Mouse (Mus musculus) T-helper 1 cell (primary cell): ENCODE results near the gene Tifa.

Experiments used
- in situ Hi-C: fragments of 300-600 bp; cut with MboI, MseI; formaldehyde crosslinking; loops from one replicate; pipeline ENCODE4 v1.15.1; 2025; ENCODE audit warnings: high pct_unique_total_duplicates

Tifa gene

DNA sequence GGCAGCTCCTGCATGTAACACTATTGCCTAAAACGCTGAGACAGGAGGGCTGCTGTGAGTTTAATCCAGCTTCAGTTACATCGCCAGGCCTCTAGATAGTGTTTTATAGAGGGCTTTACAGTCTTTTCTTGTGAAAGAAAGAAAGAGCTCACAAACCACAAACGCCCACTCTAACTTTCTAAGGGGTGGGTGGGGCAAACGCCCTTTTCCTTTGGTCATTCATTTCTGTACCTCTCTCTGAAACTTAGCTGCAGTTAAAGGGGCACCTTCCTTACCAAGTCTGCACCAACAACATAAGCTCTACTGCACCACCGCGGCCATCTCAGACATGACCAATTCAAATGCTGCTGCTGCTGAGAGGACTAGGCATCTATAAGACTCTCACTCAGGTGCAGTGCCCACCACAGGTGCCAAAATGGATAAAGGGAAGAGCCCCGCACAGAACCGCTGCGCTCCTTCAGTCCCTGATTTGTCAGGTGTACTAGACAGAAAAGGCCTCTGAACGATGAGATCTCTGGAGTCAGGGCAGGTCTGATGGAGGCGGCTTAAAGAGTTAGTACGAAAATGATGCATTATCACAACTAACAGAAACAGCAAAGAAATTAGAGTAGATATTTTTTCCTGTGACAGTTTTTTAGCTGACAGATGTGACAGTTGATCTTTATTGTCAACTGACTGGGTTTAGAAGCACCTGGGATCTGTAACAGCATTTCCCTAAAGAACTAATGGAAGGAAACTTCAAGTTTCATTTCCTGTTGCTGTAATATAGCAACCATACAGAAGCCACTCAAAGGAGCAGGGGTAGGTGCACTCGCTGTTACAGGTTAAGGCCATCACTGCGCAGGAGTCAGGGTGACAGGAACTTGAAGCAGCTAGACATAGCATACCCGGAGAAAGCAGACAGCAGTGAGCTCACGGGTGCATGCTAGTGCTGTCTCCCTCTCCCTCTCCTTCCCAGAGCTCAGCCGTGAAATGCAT, 34.6 kb downstream of the Tifa start:
- in situ Hi-C loops = no loop called here

DNA sequence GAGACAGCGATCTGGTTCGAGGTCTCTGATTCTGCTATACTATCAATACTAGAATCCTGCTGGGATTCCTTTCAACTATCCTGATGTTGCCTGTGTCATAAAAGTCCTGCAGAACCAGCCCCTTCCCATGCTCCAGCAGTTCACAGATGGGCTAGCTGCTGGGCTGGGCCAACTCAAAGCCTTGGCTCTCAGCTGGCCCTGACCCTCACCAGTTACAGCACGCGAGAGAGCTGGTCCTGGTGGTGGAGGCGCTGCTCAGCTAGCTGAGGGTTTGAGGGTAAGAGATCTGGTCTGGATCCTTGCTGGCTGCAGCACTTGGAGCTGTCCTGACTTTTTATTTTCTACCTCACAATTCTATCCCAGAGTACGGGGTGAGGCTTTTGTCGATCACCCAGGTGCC, 36.9 kb downstream of the Tifa start:
- in situ Hi-C loops = no loop called here

DNA sequence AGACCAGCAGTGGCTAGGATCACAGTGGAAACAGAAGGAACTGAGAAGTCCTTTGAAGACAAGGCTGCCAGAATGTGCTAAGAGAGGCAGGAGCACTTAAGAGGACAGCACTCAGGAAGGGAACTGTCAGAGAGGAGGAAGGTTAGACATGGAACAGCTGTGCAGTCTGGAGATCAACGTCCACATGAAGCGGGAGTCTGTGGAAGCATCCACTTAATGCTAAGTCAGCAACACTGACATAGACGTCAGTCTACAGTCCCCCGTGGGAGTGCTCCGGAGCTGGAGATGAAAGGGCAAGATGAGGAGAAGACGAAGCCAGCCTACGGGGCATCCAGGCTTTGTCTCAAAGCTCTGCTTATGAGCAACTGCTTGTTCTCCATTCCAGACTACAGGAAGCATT, 37.5 kb downstream of the Tifa start:
- in situ Hi-C loops = no loop called here

DNA sequence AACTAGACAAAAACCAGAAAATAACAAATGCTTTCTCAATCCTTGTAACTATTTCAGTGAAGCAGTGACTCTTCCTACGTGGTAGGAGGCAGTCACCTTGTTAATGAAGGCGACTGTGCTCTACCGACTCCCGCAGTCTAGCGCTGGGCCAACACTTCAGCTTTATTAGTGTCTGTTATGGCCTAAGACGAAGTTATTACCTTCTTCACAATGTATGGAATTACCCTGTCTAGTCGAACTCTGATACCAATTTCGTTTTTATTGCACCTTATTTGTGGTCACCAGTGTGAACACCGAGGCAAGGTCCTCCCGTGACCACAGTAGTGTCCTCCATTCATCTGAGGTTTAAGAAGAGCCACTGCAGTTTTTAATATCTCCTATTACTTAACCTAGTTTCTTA, 40.6 kb downstream of the Tifa start:
- in situ Hi-C loops = no loop called here

GRCm38 (mm10) chr3:127831079-127831478, 41.5 kb downstream of the Tifa start:
- in situ Hi-C loops = no loop called here

DNA sequence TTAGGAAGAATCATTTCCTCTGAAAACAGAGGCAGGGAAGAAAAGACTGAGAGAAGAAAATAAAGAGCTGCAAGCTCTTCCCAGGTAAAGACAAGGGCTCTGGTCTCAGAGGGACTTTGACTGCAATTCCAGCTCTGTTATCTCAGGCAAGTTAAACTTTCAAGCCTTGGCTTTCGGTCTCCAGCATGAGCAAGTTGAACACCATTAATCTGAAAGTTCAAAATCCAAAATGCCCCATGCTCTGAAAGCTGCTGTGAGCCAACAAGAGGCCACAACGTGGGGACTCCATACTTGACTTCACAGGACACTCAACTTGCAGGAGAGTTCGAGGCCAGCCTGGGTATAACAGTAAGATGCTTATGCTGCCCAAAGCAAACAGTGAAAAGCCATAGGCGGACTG, 44.4 kb downstream of the Tifa start:
- in situ Hi-C loops = no loop called here

- in situ Hi-C loops = loop anchor here (5.0 kb wide), 1 partner anchor 57 kb away; no protein-coding TSS in a partner anchor
These were observed 46.0 kb downstream of the Tifa start for GRCm38 (mm10) chr3:127835594-127835993.

DNA sequence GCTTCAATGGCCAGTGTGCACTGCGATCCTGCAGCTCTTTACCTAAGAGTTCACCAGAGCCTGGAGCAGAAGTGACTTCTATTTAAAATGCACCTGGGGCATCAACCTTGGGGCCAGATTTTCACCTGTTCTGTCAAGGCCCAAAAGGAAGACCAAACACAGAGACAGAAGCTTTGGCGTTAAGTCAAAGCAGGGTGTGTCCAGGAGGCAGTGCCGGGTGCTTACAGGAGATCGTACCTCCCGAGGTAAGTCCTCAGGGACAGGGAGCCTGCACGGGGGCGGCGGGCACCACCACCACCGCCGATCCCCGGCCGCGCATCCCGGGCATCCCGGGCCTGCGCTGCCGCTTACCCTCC, 47.2 kb downstream of the Tifa start:
- in situ Hi-C loops = loop anchor here (5.0 kb wide), 1 partner anchor 56 kb away; no protein-coding TSS in a partner anchor

DNA sequence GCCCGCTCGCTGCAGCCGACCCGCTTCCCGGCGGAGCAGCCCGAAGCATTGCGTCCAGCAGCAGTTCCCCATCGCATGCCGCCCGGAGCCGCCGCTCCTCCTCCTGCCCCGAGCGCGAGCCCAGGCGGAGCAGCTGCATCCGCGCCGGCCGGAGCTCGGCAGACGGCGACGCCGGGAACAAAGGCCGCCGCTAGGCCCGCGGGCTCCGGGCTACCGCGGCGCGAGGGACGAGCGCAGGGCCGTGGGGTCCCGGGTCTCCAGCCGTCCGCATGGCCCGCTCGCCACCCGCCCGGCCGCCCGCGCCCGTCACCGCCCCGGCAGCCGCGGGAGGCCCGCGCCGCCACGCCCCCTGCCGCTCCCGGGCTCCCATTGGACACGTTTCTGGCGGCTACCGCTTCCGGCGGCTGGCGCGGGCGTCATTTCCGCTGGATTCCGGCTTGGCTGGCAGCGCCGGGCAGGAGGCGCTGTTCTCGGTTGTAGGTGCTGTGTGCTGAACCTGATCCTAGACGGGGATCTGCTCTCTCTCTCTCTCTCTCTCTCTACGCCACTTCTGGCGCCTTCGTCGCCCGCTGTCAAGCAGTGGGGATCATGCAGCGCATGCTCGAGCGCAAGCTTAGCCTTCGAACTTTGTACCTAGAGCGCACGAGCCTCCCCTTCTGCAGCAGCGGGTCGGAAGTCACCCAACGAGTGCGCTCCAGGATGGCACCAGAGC, 47.7 kb downstream of the Tifa start, which contains the start of gene Ap1ar:
Ap1ar (minus strand) TSS at position 370 of the 712 bp plus-strand sequence.
- in situ Hi-C loops = loop anchor here (5.0 kb wide), 1 partner anchor 55 kb away; no protein-coding TSS in a partner anchor

- in situ Hi-C loops = loop anchor here (5.0 kb wide), 1 partner anchor 54 kb away; no protein-coding TSS in a partner anchor
These were observed 48.5 kb downstream of the Tifa start for GRCm38 (mm10) chr3:127837972-127838644.

- in situ Hi-C loops = no loop called here
These were observed 52.3 kb downstream of the Tifa start for GRCm38 (mm10) chr3:127841926-127842325.

- in situ Hi-C loops = no loop called here
These were observed 53.8 kb downstream of the Tifa start for GRCm38 (mm10) chr3:127843324-127843940.

DNA sequence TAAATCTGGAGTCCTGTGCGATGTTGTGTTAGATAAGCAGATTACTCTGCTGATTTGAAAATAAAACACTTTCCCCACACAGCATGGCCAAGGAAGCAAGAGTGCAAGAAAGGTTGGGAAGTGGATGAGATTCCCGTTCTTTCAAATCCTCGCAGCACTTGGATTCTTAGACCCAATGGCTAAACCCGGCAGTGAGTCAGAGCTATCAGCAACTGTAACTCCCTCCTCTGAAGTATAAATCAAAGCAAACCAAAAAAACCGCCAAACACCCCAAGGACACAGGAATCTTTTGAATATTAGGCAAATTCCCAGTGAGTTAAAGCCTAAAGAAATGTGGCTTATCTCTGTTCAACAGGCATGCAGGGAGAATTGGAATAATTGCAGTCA, 54.3 kb downstream of the Tifa start:
- in situ Hi-C loops = no loop called here

DNA sequence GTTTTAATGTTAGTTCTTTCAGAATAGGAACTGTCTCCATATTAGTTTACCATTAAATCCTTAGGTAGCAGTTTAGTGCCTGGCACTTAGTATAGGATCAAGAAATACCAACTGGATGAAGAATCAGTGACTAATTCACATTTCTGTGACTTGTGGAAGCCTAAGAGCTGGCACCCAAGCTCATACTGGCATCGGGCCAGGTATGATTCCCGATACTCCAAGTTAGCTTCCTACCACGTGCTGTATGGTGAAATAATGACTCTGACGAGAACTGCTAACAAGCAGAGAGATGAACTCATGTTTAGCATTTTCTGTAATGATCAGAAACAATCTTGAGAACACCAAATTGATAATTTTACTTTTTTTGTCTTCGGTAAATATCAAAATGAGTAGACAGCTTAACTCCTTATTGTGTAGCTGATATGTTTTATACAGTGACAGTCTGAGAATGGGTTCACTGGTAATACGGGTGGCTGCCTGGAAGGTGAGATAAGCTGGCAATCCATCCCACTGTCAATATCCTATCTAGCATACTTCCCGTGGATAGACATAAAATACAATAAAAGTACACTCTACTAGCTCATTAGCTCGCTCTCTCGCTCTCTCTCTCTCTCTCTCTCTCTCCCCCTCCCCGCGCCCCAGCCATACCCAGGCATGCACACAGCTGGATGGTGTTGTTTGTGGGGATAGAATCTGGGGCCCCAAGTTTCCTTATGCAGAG, 58.6 kb downstream of the Tifa start:
- in situ Hi-C loops = no loop called here

DNA sequence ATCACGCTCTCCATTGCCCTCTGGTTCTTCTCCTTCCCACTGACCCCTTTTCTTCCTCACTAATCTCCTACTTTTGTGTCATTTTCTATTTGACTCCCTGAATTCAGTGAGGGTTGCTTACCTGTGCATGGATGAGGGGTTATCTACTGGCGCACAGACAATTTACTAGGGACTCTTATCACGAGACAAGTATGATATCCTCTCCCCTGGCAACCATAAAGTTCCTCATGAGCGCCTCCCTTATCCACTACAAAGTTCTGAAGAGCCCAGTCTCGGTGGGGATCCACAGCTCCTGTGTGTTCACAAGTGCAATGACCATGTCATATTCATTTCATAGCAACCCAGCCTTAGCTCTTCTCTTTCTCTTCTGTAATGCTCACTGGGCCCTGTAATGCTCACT, 60.3 kb downstream of the Tifa start:
- in situ Hi-C loops = loop anchor here (5.0 kb wide), 1 partner anchor 97 kb away; no protein-coding TSS in a partner anchor

DNA sequence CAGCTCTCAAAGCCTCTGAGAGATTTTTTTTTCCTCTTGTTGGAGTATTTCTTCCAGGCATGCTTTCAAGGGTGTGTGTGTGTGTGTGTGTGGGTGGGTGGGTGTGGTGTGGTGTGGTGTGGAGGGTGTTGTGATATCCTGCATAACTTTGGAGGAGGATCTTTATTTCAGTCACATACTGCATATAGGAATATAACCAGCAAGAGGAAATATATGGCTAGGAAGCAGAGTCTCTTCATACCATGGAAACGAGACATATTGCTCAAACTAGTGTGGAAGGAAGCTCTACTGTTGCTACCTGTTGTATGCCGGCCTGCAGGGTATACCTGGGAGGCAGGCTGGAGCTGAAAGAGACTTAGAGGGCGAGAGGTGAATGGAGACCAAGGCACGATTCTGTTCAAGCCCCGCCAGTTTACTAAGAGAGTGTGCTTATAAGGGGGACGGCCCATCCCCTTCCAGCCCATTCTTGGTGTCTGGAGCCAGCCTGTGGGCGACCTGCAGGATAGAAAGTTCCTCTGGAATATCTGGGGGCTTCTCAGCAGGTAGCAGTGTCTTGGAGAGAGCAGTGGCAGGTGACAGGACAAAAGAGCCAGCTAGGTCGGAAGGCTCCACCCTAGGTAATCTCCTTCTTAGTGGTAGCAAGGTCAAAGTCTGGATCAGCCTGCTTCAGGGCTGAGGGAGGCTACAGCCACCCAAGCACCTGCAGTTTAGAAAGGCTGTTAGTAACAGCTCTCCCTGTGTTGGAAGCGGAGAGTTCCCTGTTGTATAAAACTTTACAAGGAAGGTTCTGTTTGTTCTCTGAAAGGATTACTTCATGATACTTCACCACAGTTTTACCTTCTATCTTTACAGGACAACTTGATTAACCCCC, 61.4 kb downstream of the Tifa start:
- in situ Hi-C loops = loop anchor here (5.0 kb wide), 1 partner anchor 96 kb away; no protein-coding TSS in a partner anchor

GRCm38 (mm10) chr3:127852722-127853121, 63.1 kb downstream of the Tifa start:
- in situ Hi-C loops = loop anchor here (5.0 kb wide), 1 partner anchor 95 kb away; no protein-coding TSS in a partner anchor

DNA sequence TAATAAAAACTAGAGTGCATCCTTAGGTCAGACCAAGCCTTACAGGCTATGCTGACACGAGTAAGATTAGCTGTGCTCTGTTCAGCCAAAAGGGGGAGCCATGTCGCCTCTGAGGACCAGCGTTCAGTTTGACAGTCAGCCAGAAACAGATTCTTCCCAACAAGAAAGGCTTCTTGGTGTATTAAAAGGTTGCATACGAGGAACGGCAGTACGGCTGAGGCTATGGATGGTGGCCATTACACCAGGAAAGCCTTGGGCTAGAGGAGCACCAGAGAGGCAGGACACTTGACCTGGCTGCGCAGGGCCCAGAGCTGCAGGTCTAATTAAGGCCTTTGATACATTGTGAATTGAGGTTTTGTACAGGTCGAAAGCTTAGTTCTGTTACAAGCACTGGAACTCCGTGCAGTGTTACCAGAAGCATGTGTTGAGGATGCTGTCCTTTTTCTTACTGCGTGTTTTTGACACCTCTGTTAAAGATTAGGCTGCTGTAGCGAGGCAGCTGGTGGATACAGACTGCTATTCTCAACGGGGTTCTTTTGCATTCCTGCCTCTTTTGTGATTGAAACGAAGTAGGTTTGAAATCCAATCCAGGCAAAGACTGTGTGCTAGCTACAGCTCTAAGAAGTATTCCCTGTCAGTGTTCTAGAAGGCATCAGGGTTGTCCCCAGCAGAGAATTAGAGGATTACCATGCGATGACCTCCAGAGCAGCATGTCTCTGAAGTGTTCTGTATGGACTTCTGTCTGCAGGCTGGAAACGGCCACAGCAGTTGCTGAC, 64.0 kb downstream of the Tifa start:
- in situ Hi-C loops = loop anchor here (5.0 kb wide), 1 partner anchor 94 kb away; no protein-coding TSS in a partner anchor

DNA sequence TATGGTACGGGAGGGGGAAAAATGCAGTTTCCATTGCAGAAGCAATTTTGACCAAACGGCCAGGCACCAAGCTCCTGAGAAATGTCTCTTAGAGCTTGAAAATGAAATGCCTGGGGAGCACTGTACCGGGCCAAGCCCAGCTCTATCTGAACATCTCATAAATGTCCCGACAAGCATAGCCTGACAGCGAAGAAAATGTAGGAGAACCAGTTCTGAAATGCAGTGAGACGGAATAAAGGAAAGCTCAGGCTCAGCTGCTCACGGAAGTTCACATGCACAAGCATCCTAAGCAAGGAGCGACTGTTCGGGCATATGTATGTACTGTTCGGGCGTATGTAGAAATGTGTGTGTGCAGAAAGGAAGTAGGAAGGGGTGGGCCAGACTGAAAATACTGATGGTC, 71.7 kb downstream of the Tifa start:
- in situ Hi-C loops = no loop called here
